In genomic region chr16:46616606-46617005, GRCm38 (mm10) we compare ENCODE assay signal across 17 mouse cellular contexts.
"Had no signal": no experiment of that assay in that cellular context is flagged by ENCODE, and none has a peak within 500 bp of the region (broad histone marks: within the 10 kb centered on the region; RNA-seq: fewer than 3 reads in every experiment).

No protein-coding gene starts in this region.

- H3K36me3 ChIP-seq: midbrain, embryonic 10.5 days; midbrain, embryonic 13.5 days; neural tube, embryonic 13.5 days; neural tube, embryonic 15.5 days; stomach, embryonic 15.5 days had no signal

- H3K27me3 ChIP-seq: midbrain, embryonic 13.5 days; neural tube, embryonic 13.5 days; neural tube, embryonic 15.5 days; stomach, embryonic 15.5 days had no signal

- DNase-seq: lung, adult 18-20 months; lung, embryonic 14.5 days; lung, postnatal 10 days; lung, postnatal 4 days; right cerebral cortex, postnatal 14 days; thymus, adult 2 months; thymus, postnatal 25 days; thymus, postnatal 4 days had no signal

- H3K4me1 ChIP-seq: neural tube, embryonic 15.5 days; stomach, embryonic 15.5 days had no signal

- H3K4me3 ChIP-seq: midbrain, embryonic 10.5 days; midbrain, embryonic 13.5 days; myocyte; neural tube, embryonic 13.5 days; neural tube, embryonic 15.5 days; stomach, embryonic 15.5 days had no signal

- H3K27ac ChIP-seq: liver, embryonic 14.5 days; midbrain, embryonic 10.5 days; midbrain, embryonic 13.5 days; neural tube, embryonic 13.5 days; neural tube, embryonic 15.5 days; stomach, embryonic 15.5 days; stomach, postnatal 0 days had no signal

- ATAC-seq: midbrain, embryonic 13.5 days; midbrain, embryonic 16.5 days had no signal

- H3K9me3 ChIP-seq: midbrain, embryonic 10.5 days; midbrain, embryonic 13.5 days; neural tube, embryonic 13.5 days; neural tube, embryonic 15.5 days; stomach, embryonic 15.5 days had no signal

- H3K9ac ChIP-seq: liver, embryonic 14.5 days; lung, embryonic 14.5 days; midbrain, embryonic 13.5 days; neural tube, embryonic 13.5 days; neural tube, embryonic 15.5 days; stomach, embryonic 15.5 days had no signal

- H3K4me2 ChIP-seq: lung, embryonic 14.5 days; midbrain, embryonic 13.5 days; neural tube, embryonic 13.5 days; neural tube, embryonic 15.5 days; stomach, embryonic 15.5 days had no signal
